Mouse (Mus musculus): ENCODE results near the gene Golga2. TPM values are rescaled to one million over a fixed set of nuclear protein-coding genes. Genes with fewer than 3 reads are reported as not detected.

Gene Golga2
- polyA plus RNA-seq (2012; rRNA removed) = 60.1 and 65.0 TPM in 2 replicates

GRCm38 (mm10) chr2:32287334-32287840, at the start of gene Golga2:
Golga2 (plus strand) TSS chr2:32287384.
- TF ChIP-seq POLR2A (IDR thresholded peaks at IDR 0.05; ENCODE audit: extremely low read depth, insufficient read depth, low read length) (no peak), CTCF (IDR thresholded peaks at IDR 0.05; ENCODE audit: extremely low read depth, insufficient read depth, low read length) (no peak)
- Histone ChIP-seq H3K27ac (ENCODE audit: insufficient read depth, low read length) (no peak within 1 kb of the TSS), H3K4me1 (ENCODE audit: control insufficient read depth, insufficient read depth, low read length) (peaks cover 6% of the 10 kb centered on the region; the same call in 1 of the 2 replicates), H3K4me3 (ENCODE audit: insufficient read depth, low read length) (peak within 1 kb of the TSS; percentile 59)

GRCm38 (mm10) chr2:32237571-32237970, 49.6 kb upstream of the Golga2 start:
- no peak overlapping the region for H3K27ac ChIP-seq (ENCODE audit: insufficient read depth, low read length)
- peak overlapping the region; percentile 63 for H3K4me3 ChIP-seq (ENCODE audit: insufficient read depth, low read length)
- TF ChIP-seq CTCF (IDR thresholded peaks at IDR 0.05; ENCODE audit: extremely low read depth, insufficient read depth, low read length) = no peak
- TF ChIP-seq POLR2A (IDR thresholded peaks at IDR 0.05; ENCODE audit: extremely low read depth, insufficient read depth, low read length) = no peak
- peaks cover 3% of the 10 kb centered on the region; the same call in 1 of the 2 replicates for H3K4me1 ChIP-seq (ENCODE audit: control insufficient read depth, insufficient read depth, low read length)

- TF ChIP-seq POLR2A (IDR thresholded peaks at IDR 0.05; ENCODE audit: extremely low read depth, insufficient read depth, low read length) (no peak), CTCF (IDR thresholded peaks at IDR 0.05; ENCODE audit: extremely low read depth, insufficient read depth, low read length) (no peak)
- H3K27ac ChIP-seq (ENCODE audit: insufficient read depth, low read length) = no peak overlapping the region
- no peak overlapping the region for H3K4me3 ChIP-seq (ENCODE audit: insufficient read depth, low read length)
- H3K4me1 ChIP-seq (ENCODE audit: control insufficient read depth, insufficient read depth, low read length) = peaks cover 3% of the 10 kb centered on the region; the same call in 1 of the 2 replicates
Measured at GRCm38 (mm10) chr2:32238708-32239435, 48.3 kb upstream of the Golga2 start.

- no peak for TF ChIP-seq POLR2A (IDR thresholded peaks at IDR 0.05; ENCODE audit: extremely low read depth, insufficient read depth, low read length)
- TF ChIP-seq CTCF (IDR thresholded peaks at IDR 0.05; ENCODE audit: extremely low read depth, insufficient read depth, low read length) = no peak
- H3K4me1 ChIP-seq (ENCODE audit: control insufficient read depth, insufficient read depth, low read length) = no peaks in the 10 kb centered on the region
- no peak overlapping the region for H3K27ac ChIP-seq (ENCODE audit: insufficient read depth, low read length)
- H3K4me3 ChIP-seq (ENCODE audit: insufficient read depth, low read length) = no peak overlapping the region
Measured at GRCm38 (mm10) chr2:32240591-32240990, 46.6 kb upstream of the Golga2 start.

GRCm38 (mm10) chr2:32242986-32243385, 44.2 kb upstream of the Golga2 start:
- no peaks in the 10 kb centered on the region for H3K4me1 ChIP-seq (ENCODE audit: control insufficient read depth, insufficient read depth, low read length)
- no peak overlapping the region for H3K4me3 ChIP-seq (ENCODE audit: insufficient read depth, low read length)
- no peak for TF ChIP-seq CTCF (IDR thresholded peaks at IDR 0.05; ENCODE audit: extremely low read depth, insufficient read depth, low read length)
- H3K27ac ChIP-seq (ENCODE audit: insufficient read depth, low read length) = no peak overlapping the region

- TF ChIP-seq CTCF (IDR thresholded peaks at IDR 0.05; ENCODE audit: extremely low read depth, insufficient read depth, low read length) (no peak), POLR2A (IDR thresholded peaks at IDR 0.05; ENCODE audit: extremely low read depth, insufficient read depth, low read length) (no peak)
- Histone ChIP-seq H3K27ac (ENCODE audit: insufficient read depth, low read length) (no peak overlapping the region), H3K4me3 (ENCODE audit: insufficient read depth, low read length) (no peak overlapping the region), H3K4me1 (ENCODE audit: control insufficient read depth, insufficient read depth, low read length) (no peaks in the 10 kb centered on the region)
Measured at GRCm38 (mm10) chr2:32246741-32247140, 40.4 kb upstream of the Golga2 start.

GRCm38 (mm10) chr2:32248377-32249361, 38.5 kb upstream of the Golga2 start:
- TF ChIP-seq POLR2A (IDR thresholded peaks at IDR 0.05; ENCODE audit: extremely low read depth, insufficient read depth, low read length) (no peak), CTCF (IDR thresholded peaks at IDR 0.05; ENCODE audit: extremely low read depth, insufficient read depth, low read length) (no peak)
- Histone ChIP-seq H3K4me3 (ENCODE audit: insufficient read depth, low read length) (no peak overlapping the region), H3K27ac (ENCODE audit: insufficient read depth, low read length) (no peak overlapping the region), H3K4me1 (ENCODE audit: control insufficient read depth, insufficient read depth, low read length) (no peaks in the 10 kb centered on the region)

- Histone ChIP-seq H3K4me3 (ENCODE audit: insufficient read depth, low read length) (no peak overlapping the region), H3K27ac (ENCODE audit: insufficient read depth, low read length) (no peak overlapping the region), H3K4me1 (ENCODE audit: control insufficient read depth, insufficient read depth, low read length) (no peaks in the 10 kb centered on the region)
- TF ChIP-seq CTCF (IDR thresholded peaks at IDR 0.05; ENCODE audit: extremely low read depth, insufficient read depth, low read length) = no peak
- TF ChIP-seq POLR2A (IDR thresholded peaks at IDR 0.05; ENCODE audit: extremely low read depth, insufficient read depth, low read length) = no peak
Measured at GRCm38 (mm10) chr2:32251791-32252527, 35.2 kb upstream of the Golga2 start.

GRCm38 (mm10) chr2:32252658-32253057, 34.5 kb upstream of the Golga2 start:
- no peaks in the 10 kb centered on the region for H3K4me1 ChIP-seq (ENCODE audit: control insufficient read depth, insufficient read depth, low read length)
- H3K27ac ChIP-seq (ENCODE audit: insufficient read depth, low read length) = no peak overlapping the region
- TF ChIP-seq CTCF (IDR thresholded peaks at IDR 0.05; ENCODE audit: extremely low read depth, insufficient read depth, low read length) (no peak), POLR2A (IDR thresholded peaks at IDR 0.05; ENCODE audit: extremely low read depth, insufficient read depth, low read length) (no peak)
- H3K4me3 ChIP-seq (ENCODE audit: insufficient read depth, low read length) = no peak overlapping the region

Measured in cortical plate, adult 2 months (tissue).